Mouse (Mus musculus) CH12.LX (cell line): ENCODE measurements at regions not wholly inside any gene's neighbourhood (a gene's known extent, or its start where the extent isn't known, plus 50 kb on each side); places are given as distances from the start of the nearest gene placed in this dataset.

ENCODE experiments used
- CTCF ChIP-seq, 2 experiments: IDR thresholded peaks in 1 of 2; conservative IDR thresholded peaks in 1 of 2; 2 replicates each; pipeline ENCODE4 v1.5.1; 2011 to 2012; ENCODE audit warnings: low read depth in 2 of 2, low read length in 2 of 2, improper control_type of control experiment in 1 of 2, inconsistent platforms in 1 of 2, mild to moderate bottlenecking in 1 of 2, moderate library complexity in 1 of 2
- JUN ChIP-seq: IDR thresholded peaks from 2 replicates; pipeline ENCODE4 v1.6.1; 2011; ENCODE audit warnings: low read depth, mild to moderate bottlenecking, low read length, improper control_type of control experiment, moderate library complexity; ENCODE audit not compliant: insufficient read depth

DNA sequence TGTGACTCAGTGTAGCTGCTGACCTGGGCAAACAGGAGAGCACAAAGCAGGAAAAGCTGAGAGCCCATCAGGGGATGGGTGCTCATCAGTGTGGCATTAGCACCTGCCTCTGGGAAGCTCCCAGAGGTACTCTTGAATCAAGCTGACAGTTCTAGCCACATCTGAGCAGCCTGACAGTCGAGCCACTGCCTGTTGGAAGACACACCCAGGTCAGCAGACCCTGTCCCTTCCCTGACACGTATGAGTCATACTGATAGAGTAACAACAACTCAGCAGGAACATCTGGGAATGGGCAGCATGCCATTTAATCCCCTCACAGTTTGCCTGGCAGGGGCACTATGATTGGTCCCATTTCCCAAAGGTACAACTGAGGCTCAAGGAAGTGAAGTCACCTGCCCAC is 68.3 kb upstream of the Rasgrf1 start:
- TF ChIP-seq JUN (no peak), CTCF (conservative IDR thresholded peaks at IDR 0.05 in 1 of 2, IDR thresholded peaks at IDR 0.05 in 1 of 2; ENCODE audit: low read depth in 2 of 2, low read length in 2 of 2) (no peak)
